Mouse (Mus musculus) hindbrain, embryonic 13.5 days (tissue): ENCODE data around the gene Zfp296. TPM values are rescaled to one million over a fixed set of nuclear protein-coding genes. Genes with fewer than 3 reads are reported as not detected.

Experiments used
- ATAC-seq: fragments of 200-750 bp; cut with Nextera tagmentation; 2 replicates; pipeline ENCODE4 v1.8.0; 2017; ENCODE audit warnings: moderate TSS enrichment; ENCODE audit not compliant: low FRiP score
- H3K27ac ChIP-seq: fragments of 300-500 bp; sonication (generic); 2 replicates; pipeline ENCODE4 v1.5.1; 2015; ENCODE audit warnings: inconsistent platforms, mild to moderate bottlenecking, moderate library complexity
- H3K27me3 ChIP-seq: fragments of 300-500 bp; sonication (generic); 2 replicates; pipeline ENCODE4 v1.6.1; 2015; ENCODE audit warnings: mild to moderate bottlenecking, inconsistent platforms
- H3K36me3 ChIP-seq: fragments of 300-500 bp; sonication (generic); 2 replicates; pipeline ENCODE4 v1.6.1; 2015; ENCODE audit warnings: mild to moderate bottlenecking, inconsistent platforms
- H3K4me1 ChIP-seq: fragments of 300-500 bp; sonication (generic); replicated peaks from 2 replicates; pipeline ENCODE4 v1.6.1; 2015; ENCODE audit warnings: inconsistent platforms
- H3K4me2 ChIP-seq: fragments of 300-500 bp; sonication (generic); 2 replicates; pipeline ENCODE4 v1.6.1; 2015; ENCODE audit warnings: inconsistent platforms, mild to moderate bottlenecking, moderate library complexity
- H3K4me3 ChIP-seq: fragments of 300-500 bp; sonication (generic); 2 replicates; pipeline ENCODE4 v1.5.1; 2015; ENCODE audit warnings: mild to moderate bottlenecking, inconsistent platforms
- H3K9ac ChIP-seq: fragments of 300-500 bp; sonication (generic); 2 replicates; pipeline ENCODE4 v1.6.1; 2015; ENCODE audit warnings: mild to moderate bottlenecking, inconsistent platforms
- H3K9me3 ChIP-seq: fragments of 300-500 bp; sonication (generic); 2 replicates; pipeline ENCODE4 v1.6.1; 2016; ENCODE audit warnings: inconsistent platforms
- WGBS: fragments of 180-500 bp; shearing (Covaris S2); methylation state at CpG from one replicate; pipeline ENCODE4 v1.1.7; 2015; 5-methylcytosine and 5-hydroxymethylcytosine counted together
- polyA plus RNA-seq: library from polyadenylated mRNA; unstranded; fragments of >200 nt; fragmentation: Nextera tagmentation; extraction: Ambion mirVana; gene quantifications from 2 replicates; pipeline ENCODE4 v1.2.1, GENCODE M21; 2015

Zfp296 gene
- polyA plus RNA-seq, 1 experiment from 2014 or later, result 0.22 TPM

DNA sequence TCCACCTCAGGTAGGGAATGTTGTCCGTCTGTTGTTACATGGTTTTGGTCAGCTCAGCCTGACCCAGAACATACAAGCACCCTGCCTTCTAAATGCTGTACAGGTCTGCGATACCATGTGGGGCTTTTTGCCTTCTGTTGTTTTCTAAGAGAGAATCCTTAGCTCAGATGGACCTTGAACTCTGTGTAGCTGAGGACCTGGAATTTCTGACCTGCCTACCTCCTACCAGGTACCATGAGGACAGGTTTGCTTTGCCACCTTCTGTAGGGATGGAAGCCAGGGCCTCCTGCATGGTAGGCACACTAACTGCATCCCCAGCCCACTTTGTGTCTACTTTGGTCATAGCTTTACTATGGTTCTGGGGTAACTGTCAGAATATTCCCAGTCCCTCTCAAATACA is 11.3 kb upstream of the Zfp296 start:
- no peak for ATAC-seq

DNA sequence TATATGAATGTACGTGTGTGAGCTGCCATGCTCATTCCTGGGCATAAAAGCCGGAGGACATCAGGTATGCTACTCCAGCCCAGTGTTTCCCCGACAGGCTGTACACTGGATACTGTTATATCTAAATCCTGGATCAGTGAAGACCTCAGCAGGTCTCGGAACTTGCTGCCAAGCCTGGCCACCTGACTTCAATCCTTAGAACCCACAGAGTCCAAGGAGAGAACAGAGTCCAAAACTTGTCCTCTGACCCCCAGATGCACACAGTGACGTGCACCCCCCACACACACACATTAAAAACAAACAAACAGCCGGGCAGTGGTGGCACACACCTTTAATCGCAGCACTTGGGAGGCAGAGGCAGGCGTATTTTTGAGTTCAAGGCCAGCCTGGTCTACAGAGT is 9.7 kb upstream of the Zfp296 start:
- no peak overlapping the region for H3K4me3 ChIP-seq
- peaks cover 42% of the 10 kb centered on the region for H3K36me3 ChIP-seq
- H3K27ac ChIP-seq, result no peak overlapping the region
- 94% methylated on average over 8 of the region's 8 CpGs for WGBS
- H3K9me3 ChIP-seq, result peaks cover 3% of the 10 kb centered on the region; the same call in 1 of the 2 replicates
- no peak overlapping the region for H3K4me2 ChIP-seq
- H3K27me3 ChIP-seq, result no peaks in the 10 kb centered on the region
- peaks cover 25% of the 10 kb centered on the region for H3K4me1 ChIP-seq
- H3K9ac ChIP-seq, result no peak overlapping the region
- ATAC-seq, result no peak

More for the DNA sequence above, 11.3 kb upstream of the Zfp296 start:
- no peak overlapping the region for H3K4me2 ChIP-seq
- peaks cover 42% of the 10 kb centered on the region for H3K36me3 ChIP-seq
- WGBS, result 100% methylated on average over 2 of the region's 2 CpGs
- peaks cover 3% of the 10 kb centered on the region; the same call in 1 of the 2 replicates for H3K9me3 ChIP-seq
- H3K27ac ChIP-seq, result no peak overlapping the region
- no peaks in the 10 kb centered on the region for H3K27me3 ChIP-seq
- no peak overlapping the region for H3K9ac ChIP-seq
- no peak overlapping the region for H3K4me3 ChIP-seq
- peaks cover 19% of the 10 kb centered on the region for H3K4me1 ChIP-seq

DNA sequence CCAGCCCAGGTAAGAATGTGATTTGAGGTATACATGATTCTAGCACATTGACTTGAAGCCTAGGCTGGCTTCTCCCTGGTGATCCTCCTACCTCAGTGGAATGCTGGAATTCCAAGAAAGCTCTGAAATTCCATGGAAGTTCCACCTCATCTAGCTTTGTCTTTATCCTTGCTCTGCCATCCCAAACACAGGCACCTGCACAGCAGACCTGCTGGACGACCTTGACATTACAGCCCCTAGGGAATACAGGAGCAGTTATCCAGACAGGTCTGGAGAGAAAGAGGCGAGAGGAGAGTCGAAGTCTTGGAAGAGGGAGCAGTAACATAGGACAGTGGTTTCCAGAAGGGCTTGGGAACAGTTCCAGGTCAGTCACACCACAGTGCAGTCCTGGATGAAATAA is 7.4 kb upstream of the Zfp296 start:
- 81% methylated on average over 3 of the region's 3 CpGs for WGBS

DNA sequence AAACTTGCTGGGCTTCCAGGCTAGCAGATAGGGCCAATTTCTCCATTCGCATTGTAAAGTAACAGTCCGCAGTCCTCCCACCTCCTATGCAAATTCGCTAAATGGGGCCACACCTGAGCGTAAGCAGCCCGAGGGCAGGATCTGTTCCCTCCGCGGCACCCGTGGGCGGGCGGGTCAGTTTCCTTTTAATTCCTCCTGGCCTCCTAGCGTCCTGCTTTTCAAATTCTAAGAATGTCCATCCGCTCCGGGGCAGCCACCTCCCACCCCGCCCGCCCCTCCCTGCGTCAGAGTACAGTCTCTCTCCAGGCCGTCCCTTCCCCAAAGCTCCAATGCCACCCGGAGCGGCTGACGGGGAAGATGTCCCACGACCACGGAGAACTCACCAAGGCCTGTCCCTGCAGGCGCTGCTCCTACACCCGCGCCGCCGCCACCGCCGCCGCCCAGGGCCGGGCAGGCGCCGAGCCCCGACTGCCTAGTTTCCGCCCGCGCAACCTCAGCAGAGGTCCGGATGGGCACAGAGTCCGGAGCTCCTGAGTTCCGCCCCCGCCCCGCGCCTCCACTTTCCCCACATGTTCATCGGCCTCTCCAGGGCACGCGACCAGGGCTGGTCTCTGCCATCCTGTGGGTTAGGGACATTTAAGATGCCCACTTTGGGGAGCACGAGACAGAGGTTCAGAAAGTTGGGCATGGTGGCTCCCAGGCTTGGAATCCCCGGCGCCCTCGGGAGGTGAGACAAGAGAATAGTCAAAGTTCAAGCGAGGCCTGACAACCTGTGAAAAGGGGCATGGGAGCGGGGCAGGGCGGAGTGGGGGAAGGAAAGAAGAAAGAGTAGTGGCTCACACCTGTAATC is 3.9 kb upstream of the Zfp296 start:
- Histone ChIP-seq H3K4me2 (peak overlapping the region; percentile 85), H3K9me3 (no peaks in the 10 kb centered on the region), H3K27ac (peak overlapping the region; percentile 76), H3K27me3 (peaks cover 36% of the 10 kb centered on the region), H3K9ac (peak overlapping the region; percentile 85), H3K36me3 (peaks cover 21% of the 10 kb centered on the region), H3K4me3 (peak overlapping the region; percentile 73), H3K4me1 (peaks cover 36% of the 10 kb centered on the region)
- 1% methylated on average over 53 of the region's 53 CpGs for WGBS
- ATAC-seq, result peak; percentile 84

More for the DNA sequence above, 7.4 kb upstream of the Zfp296 start:
- peaks cover 35% of the 10 kb centered on the region for H3K36me3 ChIP-seq
- no peak overlapping the region for H3K9ac ChIP-seq
- H3K9me3 ChIP-seq, result no peaks in the 10 kb centered on the region
- no peak overlapping the region for H3K27ac ChIP-seq
- peaks cover 25% of the 10 kb centered on the region for H3K4me1 ChIP-seq
- ATAC-seq, result no peak
- H3K4me2 ChIP-seq, result no peak overlapping the region
- no peak overlapping the region for H3K4me3 ChIP-seq
- H3K27me3 ChIP-seq, result peaks cover under 1% of the 10 kb centered on the region

DNA sequence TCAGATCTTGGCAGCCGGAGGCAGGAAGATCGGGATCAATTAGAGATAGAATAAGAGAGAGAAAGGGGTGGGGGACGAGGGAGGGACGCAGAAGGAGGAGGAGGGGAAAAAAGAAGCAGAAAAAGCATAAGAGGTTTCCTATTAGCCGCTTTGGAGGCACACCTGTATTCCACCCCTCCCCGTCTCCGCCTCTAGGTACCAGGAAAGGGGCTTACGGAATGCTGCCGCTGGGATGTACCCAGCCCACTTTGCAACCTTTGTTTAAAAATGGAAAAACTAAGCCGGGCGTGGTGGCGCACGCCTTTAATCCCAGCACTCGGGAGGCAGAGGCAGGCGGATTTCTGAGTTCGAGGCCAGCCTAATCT is 3.3 kb upstream of the Zfp296 start:
- peaks cover 18% of the 10 kb centered on the region for H3K36me3 ChIP-seq
- peak overlapping the region; percentile 85 for H3K9ac ChIP-seq
- H3K27ac ChIP-seq, result peak overlapping the region; percentile 76; the same call in 1 of the 2 replicates
- ATAC-seq, result no peak
- peak overlapping the region; percentile 73 for H3K4me3 ChIP-seq
- peaks cover 36% of the 10 kb centered on the region for H3K4me1 ChIP-seq
- WGBS, result 23% methylated on average over 16 of the region's 16 CpGs
- no peaks in the 10 kb centered on the region for H3K9me3 ChIP-seq
- H3K4me2 ChIP-seq, result peak overlapping the region; percentile 85
- H3K27me3 ChIP-seq, result peaks cover 42% of the 10 kb centered on the region

DNA sequence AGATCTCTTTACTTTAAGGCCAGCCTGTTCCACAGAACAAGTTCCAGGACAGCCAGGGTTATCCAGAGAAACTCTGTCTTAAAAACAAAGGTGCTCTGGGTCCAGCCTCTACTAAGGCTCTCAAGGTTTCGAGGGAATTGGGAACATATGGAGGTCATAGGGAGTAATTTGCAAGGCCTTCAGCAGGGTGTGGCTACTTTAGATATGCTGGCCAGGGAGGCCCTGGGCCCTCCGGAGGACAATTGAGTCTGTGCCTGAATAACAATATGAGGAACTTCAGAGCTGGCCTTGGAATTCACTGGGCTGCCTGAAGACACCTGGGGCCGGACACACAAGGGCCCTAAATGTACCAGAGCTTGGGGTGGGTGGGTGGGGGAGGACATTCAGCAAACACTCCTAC is 1.5 kb upstream of the Zfp296 start:
- Histone ChIP-seq H3K27me3 (peaks cover 60% of the 10 kb centered on the region), H3K4me2 (no peak overlapping the region)

DNA sequence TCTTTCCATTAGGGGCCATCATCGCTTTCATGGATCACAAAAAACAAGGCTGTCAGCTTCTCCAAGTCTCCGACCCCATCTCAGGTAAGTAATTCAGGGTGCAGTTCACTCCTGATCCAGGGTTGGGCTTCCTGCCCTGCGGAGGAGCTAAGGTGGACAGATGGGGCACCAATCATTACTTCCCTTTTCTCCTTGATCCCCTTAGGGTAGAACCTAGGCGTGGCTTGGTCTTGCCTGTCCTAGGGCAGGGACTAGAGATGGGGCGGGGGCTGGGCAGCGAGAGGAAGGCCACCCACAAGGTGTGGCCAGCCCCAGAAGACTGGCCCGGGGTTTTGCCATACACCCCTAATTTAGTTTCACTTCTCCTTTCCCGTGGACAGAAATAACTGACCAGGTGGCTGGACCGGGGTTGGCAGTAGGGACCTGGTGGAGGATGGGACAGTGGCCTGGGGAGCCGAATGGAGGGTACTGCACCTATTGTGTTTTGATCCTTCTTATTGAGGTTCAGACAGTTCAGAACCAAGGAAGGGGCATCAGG is 859 bp downstream of the Zfp296 start:
- no peak overlapping the region for H3K27ac ChIP-seq
- H3K9me3 ChIP-seq, result no peaks in the 10 kb centered on the region
- WGBS, result 20% methylated on average over 10 of the region's 10 CpGs
- H3K4me2 ChIP-seq, result peak overlapping the region; percentile 53
- peaks cover 66% of the 10 kb centered on the region for H3K27me3 ChIP-seq
- H3K9ac ChIP-seq, result 0 out of 2 replicates have a peak overlapping the region, but pooled peaks have one; percentile 59
- peaks cover 18% of the 10 kb centered on the region for H3K4me1 ChIP-seq
- ATAC-seq, result no peak
- H3K36me3 ChIP-seq, result peaks cover 35% of the 10 kb centered on the region
- H3K4me3 ChIP-seq, result peak overlapping the region; percentile 31

More for the DNA sequence above, 1.5 kb upstream of the Zfp296 start:
- no peak for ATAC-seq
- WGBS, result 72% methylated on average over 3 of the region's 3 CpGs
- Histone ChIP-seq H3K36me3 (peaks cover 11% of the 10 kb centered on the region), H3K27ac (no peak overlapping the region), H3K9me3 (no peaks in the 10 kb centered on the region), H3K4me1 (peaks cover 36% of the 10 kb centered on the region), H3K9ac (no peak overlapping the region), H3K4me3 (no peak overlapping the region)

DNA sequence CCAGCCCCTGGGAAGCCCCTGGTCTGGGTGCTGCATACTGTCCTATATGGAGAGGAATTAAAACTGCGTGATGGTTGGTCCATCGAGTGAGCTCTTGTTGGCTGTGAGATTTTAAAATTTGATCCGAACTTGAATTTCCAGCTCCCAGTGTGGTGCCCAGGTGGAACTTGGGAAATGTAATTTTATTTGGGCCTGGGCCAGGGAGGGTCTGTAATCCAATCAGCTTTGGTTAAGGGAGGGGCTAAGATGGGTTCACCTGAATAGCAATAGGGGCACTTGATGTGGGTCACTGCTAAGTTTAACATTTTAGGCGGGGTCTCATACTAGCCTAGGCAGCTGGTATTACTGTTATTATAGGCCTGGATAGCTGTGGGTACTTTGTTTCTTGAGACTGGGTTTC is 1.3 kb downstream of the Zfp296 start:
- Histone ChIP-seq H3K36me3 (peaks cover 40% of the 10 kb centered on the region), H3K4me3 (no peak overlapping the region), H3K9ac (no peak overlapping the region), H3K4me1 (peaks cover 18% of the 10 kb centered on the region), H3K27me3 (peaks cover 66% of the 10 kb centered on the region), H3K9me3 (no peaks in the 10 kb centered on the region), H3K4me2 (no peak overlapping the region), H3K27ac (no peak overlapping the region)
- WGBS, result 75% methylated on average over 4 of the region's 4 CpGs
- ATAC-seq, result no peak

DNA sequence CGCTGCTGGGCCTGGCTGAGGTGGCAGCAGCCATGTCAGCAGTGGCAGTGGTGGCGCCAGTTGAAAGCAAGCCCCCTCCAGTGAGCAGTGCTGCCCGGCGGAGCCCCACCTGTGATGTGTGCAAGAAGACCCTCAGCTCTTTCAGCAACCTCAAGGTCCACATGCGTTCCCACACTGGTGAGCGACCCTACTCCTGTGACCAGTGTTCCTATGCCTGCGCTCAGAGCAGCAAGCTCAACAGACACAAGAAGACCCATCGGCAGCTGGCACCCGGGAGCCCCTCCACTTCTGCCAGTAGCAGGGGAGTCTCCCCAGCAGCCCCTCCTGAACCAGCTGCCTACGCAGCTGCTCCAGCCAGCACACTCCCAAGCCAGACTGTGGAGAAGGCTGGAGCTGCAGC is 2.7 kb downstream of the Zfp296 start:
- WGBS, result 81% methylated on average over 10 of the region's 10 CpGs
- H3K9me3 ChIP-seq, result no peaks in the 10 kb centered on the region
- no peak overlapping the region for H3K9ac ChIP-seq
- no peak for ATAC-seq
- peaks cover 65% of the 10 kb centered on the region for H3K27me3 ChIP-seq
- H3K4me3 ChIP-seq, result no peak overlapping the region
- H3K36me3 ChIP-seq, result peaks cover 53% of the 10 kb centered on the region
- H3K4me2 ChIP-seq, result no peak overlapping the region
- H3K4me1 ChIP-seq, result peaks cover 11% of the 10 kb centered on the region
- H3K27ac ChIP-seq, result no peak overlapping the region

DNA sequence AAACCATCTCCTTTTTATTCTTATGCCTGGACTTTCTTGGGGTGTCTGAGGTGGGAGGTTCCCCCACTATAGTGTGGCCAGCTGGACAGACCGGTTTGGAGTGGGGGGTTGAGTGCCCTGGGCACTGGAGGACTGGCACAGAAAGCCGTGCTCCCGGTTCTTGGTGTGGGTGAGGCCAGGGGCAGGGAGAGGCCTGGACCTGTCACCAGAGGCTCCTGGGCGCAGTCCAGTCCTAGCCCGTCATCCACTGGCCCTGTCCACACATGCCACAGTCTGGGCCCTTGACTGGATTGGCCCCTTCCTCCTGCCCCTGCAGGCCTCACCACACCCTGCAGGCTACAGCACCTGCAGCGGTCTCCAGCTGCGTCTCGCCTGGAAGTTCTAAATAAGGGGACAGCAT is 3.5 kb downstream of the Zfp296 start:
- Histone ChIP-seq H3K36me3 (peaks cover 62% of the 10 kb centered on the region), H3K27ac (no peak overlapping the region), H3K27me3 (peaks cover 56% of the 10 kb centered on the region), H3K4me3 (no peak overlapping the region), H3K4me1 (peaks cover 11% of the 10 kb centered on the region), H3K9me3 (no peaks in the 10 kb centered on the region), H3K9ac (no peak overlapping the region), H3K4me2 (no peak overlapping the region)
- 90% methylated on average over 8 of the region's 8 CpGs for WGBS
- ATAC-seq, result 0 out of 2 replicates have a peak, but pooled peaks have one; percentile 11

DNA sequence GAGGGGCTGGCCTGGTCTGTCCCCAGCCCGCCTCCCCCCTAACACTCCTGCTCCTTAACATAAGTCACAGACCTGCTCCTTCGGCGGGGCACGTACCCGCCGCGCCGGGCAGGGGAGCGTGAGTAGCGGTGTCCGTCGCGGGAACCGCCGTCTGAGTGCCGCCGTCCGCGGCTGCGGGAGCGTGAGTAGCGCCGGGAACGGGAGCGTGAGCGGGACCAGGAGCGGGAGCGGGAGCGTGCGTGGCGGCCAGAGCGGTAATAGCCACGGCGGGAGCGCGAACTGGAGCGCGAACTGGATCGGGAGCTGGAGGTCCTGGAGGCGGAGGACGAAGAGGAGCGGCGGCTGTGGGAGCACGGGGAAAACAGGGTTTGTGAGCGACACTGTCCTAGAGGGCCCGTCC is 9.2 kb downstream of the Zfp296 start:
- 74% methylated on average over 46 of the region's 46 CpGs for WGBS
- no peak overlapping the region for H3K9ac ChIP-seq
- peaks cover 100% of the 10 kb centered on the region for H3K36me3 ChIP-seq
- ATAC-seq, result no peak
- H3K27me3 ChIP-seq, result no peaks in the 10 kb centered on the region
- no peak overlapping the region for H3K4me3 ChIP-seq
- H3K4me2 ChIP-seq, result no peak overlapping the region
- no peaks in the 10 kb centered on the region for H3K9me3 ChIP-seq
- no peak overlapping the region for H3K27ac ChIP-seq
- no peaks in the 10 kb centered on the region for H3K4me1 ChIP-seq

DNA sequence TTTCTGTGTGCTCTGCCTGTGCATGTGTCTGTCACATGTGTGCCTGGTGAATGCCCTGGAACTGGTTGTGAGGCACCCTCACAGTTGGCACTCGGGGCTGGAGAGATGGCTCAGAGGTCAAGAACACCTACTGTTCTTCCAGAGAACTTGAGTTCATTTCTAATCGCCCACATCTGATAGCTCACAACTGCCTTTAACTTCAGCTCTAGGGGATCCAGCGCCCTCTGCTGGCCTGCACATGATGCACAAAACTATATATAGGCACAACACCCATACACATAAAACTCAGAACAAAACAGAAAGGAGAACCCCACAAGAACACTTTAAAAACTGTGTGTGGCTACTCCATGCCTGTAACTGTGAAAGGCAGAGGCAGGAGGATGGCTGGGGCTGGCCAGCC is 12.1 kb downstream of the Zfp296 start:
- Histone ChIP-seq H3K9ac (no peak overlapping the region), H3K36me3 (peaks cover 100% of the 10 kb centered on the region), H3K4me1 (no peaks in the 10 kb centered on the region), H3K4me3 (no peak overlapping the region), H3K9me3 (no peaks in the 10 kb centered on the region), H3K4me2 (no peak overlapping the region), H3K27ac (no peak overlapping the region), H3K27me3 (no peaks in the 10 kb centered on the region)
- no peak for ATAC-seq
- 53% methylated on average over 3 of the region's 3 CpGs for WGBS
